Mouse (Mus musculus) kidney, postnatal 10 days (tissue): ENCODE results near the gene Fez2.

Experiments used
- DNase-seq: peaks from one replicate; pipeline ENCODE4 v3.0.0; 2021; ENCODE audit warnings: mixed read lengths

The Fez2 gene

DNA sequence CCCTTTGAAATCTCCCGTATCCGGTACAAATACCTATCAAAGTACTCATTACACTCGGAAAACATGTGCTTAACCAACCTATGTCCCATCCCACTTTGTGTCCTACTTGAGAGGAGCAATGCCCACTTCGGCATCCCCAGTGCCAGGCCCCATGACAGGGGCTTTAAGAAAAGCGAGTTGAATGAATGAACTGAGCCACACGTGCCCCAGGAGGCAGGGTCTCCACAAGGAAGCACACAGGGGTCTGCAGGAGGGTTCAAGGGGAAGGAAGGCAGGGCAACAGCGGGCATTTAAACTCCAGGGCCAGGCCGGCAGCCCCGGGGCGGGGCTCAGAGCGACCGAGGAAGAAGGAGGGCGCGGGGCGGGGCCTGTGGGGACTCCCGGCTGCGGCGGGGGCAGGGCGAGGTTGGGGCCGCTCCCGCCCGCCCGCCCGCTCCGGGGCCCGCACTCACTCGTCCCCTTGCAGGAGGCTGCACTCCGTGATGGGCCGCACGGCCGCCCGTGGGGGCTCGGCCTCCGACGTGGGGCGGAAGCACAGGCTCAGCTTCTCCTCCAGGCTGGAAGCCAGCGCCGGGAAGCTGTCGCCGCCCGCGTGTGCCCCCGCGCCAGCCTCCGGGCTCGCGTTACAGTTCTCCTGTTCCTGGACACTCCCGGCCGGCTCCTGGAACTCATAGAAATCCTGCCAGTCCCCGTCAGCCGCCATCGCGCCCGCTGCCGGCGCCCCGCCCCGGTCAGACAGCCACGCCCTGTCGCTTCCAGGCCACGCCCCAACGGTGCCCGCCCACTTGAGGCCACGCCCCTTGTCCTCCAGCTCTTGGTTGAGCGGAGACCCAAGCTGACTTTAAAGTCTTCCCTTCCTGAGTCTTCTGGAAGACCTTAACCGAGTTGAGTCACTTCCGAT, at the start of gene Fez2:
Gene Fez2, minus strand, starts transcription at position 772 of the 901 bp plus-strand sequence.
- peak; percentile 97 for DNase-seq

- no peak for DNase-seq
These were observed 47.5 kb upstream of the Fez2 start for GRCm38 (mm10) chr17:78465500-78465899.

- DNase-seq, result no peak
These were observed 47.1 kb upstream of the Fez2 start for GRCm38 (mm10) chr17:78465071-78465470.

- no peak for DNase-seq
These were observed 42.2 kb upstream of the Fez2 start for GRCm38 (mm10) chr17:78460140-78460539.

- no peak for DNase-seq
These were observed 37.6 kb upstream of the Fez2 start for GRCm38 (mm10) chr17:78455556-78455955.

DNA sequence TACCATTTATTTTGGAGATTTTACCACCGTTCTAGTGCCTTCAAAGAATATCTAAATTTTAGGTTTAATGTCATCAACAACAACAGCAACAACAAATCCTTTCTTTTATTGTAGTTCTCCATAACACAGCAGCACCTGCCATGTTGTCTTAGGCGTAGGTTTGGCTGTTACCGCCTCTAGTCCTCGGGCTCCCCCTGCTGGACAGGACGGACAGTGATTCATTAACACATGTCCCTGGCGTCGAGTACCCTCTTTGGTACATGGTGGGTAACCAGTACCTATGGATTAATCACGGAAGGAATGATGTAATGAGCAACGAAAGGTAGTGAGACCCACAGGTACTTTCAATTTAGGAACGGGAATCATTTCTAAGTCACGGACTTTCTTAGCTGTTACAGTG, 37.2 kb upstream of the Fez2 start:
- peak; percentile 90 for DNase-seq

DNA sequence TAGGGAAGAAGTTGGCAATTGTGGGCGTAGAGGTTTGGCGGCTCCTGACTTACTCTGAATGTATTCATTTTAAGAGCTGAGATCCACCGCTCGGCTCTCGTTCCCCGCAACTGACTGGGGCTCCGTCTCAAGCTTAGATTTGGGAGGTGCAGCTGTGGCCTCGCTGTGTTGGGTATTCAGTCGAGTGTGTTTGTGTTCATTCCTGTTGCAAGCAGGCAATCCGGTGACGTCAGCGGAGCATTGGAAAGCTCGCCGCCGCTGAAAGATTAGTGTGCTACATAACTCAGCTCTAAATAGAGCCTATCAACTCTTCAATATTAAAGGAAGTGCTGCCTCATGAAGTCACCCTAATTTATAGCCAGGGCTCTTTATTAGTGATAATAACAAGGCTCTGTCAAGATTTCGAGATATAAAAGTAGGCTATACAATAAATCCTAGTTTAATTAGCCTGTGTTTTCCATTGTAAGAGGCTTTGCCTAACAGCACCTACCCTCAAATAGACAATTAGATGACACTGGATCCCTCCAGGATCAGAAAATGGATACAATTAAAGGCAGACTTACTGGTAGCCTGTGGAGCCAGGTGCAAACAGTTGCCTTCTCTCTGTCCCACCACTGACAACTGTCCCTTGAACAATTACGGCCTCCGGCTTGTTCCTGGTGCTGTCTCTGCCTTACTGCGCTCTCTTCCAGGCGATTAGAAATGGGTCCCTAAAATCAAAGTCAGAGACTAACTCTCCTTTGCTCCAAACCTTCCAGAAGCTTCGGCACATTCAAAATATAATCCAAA, 36.4 kb upstream of the Fez2 start:
- DNase-seq, result peak; percentile 57

GRCm38 (mm10) chr17:78453529-78453928, 35.6 kb upstream of the Fez2 start:
- DNase-seq, result no peak

GRCm38 (mm10) chr17:78451886-78452285, 33.9 kb upstream of the Fez2 start:
- DNase-seq, result no peak

DNA sequence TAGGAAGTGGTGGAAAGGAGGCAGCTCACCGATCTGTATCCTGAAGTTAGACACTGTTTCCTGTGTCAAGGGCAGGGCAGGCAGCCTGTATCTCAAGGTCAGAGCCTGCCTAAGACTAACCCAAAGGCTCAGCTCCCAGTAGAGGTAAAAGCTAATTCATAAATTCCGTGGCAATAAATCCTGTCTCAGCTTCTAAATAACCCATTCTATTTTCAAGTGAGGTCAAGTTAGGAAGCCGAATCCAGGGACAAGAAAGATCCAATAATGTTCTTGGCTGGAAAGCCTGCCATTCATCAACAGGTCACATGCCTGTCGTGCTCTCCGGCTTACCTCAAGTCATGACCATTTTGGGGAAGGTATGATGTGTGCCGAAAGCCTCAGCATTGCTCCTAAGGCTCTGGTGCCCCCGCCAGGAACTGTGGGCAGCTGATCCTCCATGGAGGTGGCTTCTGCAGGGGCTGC, 33.4 kb upstream of the Fez2 start:
- DNase-seq, result peak; percentile 33

GRCm38 (mm10) chr17:78449635-78450197, 31.8 kb upstream of the Fez2 start:
- DNase-seq, result no peak

DNA sequence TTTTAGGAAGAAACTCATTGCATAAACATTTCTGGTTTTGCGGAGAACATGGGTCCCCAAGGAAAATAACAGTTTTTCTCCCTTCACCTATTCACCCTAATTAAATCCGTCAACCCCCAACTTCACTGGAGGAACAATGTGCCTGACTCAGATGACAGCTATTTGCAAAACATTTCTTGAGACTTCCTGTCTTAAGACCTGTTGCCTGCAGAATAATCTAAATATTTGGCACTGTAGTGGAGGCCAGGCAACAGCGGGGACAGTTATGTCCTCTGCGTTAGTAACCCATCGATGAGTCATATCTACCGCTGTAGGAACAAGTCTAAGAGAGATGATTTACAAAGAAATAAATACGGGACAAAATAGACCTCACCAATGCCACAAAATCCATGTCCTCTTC, 26.9 kb upstream of the Fez2 start:
- DNase-seq, result no peak

DNA sequence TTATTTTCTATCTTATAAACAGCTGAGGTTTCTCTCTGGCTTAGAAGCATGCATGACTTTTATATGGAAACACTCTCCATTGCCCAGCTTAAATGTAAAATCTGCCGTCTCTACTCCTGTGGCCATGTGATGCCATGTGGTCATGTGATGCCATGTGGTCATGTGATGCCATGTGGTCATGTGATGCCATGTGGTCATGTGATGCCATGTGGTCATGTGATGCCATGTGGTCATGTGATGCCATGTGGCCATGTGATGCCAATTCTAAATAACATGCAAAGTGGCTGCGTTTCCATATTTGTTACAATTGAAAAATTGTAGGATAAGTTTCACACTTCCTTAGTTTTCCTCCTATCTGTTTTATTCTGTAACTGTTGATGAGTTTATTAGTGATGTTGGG, 22.8 kb upstream of the Fez2 start:
- no peak for DNase-seq

DNA sequence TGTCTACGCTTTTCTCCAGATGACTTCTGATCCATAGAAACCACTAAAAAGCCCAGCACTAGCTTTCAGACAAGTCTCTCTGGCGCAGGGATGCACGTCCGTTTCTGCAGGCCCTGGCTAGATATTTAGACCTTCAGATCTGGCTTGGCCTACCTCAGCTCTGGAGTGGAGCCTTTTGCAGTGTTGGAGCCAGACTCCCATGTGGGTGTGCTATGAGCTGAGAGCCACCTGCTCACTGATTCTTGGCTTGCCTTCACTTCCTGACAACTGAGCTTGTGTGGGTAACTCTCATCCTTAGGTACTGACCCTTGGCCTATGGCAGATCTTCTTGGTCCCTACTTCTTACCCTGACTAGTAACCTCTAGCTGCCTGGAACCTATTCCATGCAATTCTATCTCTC, 19.2 kb upstream of the Fez2 start:
- no peak for DNase-seq

GRCm38 (mm10) chr17:78435661-78436060, 17.7 kb upstream of the Fez2 start:
- DNase-seq, result no peak

DNA sequence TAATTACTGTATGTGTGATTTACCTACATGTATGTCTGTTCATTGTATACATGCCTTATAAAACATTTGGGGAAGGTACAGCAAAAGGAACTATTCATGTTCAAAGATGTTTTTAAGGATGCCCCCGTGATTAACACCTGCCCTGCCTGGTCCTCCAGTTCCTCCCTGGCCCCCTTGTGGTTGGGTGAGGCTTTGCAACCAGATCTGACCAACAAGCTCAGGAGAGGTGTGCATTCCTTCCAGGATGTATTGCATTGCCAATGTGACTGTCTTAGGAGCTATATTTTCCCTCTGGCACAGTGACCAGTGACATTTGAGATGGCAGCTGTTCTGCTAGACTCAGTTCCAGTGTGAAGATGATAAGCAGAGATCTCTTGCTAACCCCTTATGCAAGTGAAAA, 16.8 kb upstream of the Fez2 start:
- peak; percentile 79 for DNase-seq

DNA sequence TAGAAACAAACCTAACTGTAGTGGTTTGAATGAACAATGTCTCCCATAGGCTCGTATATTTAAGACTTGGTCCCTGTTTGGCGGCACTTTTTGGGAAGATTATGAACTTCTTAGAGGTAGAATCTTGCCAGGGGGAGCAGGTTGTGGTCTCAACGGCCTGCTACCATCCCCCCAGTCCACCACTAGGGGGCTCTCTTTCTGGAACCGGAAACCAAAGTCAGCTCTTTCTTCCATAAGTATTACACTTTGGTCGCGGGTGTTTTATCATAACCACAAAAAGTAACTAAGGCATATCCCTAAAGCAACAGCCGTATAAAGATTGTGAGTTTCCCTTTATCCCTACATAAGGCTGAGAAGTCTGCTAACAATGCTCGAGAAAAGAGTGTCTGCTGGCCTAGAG, 12.4 kb upstream of the Fez2 start:
- DNase-seq, result no peak

GRCm38 (mm10) chr17:78429051-78429450, 11.1 kb upstream of the Fez2 start:
- DNase-seq, result no peak

DNA sequence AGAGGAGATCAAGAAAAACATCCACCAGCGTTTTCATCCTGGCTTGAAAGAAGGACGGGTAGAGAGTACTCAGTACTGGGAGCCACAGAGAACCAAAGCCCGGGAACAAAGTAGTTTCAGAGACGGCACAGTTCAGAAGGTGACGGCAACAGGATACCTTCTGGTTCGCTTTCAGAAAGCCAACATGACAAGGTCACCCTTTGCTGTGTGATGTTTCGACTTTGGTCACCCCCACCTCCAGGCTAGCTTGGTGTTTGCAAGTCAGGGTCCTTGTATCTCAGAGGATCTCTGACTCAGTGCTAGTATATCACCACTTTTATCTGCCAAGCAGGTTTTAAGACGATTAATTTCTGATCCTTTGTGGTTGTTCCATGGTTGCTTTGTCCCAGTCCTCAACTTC, 7.1 kb upstream of the Fez2 start:
- no peak for DNase-seq

GRCm38 (mm10) chr17:78419216-78419615, 1.3 kb upstream of the Fez2 start:
- no peak for DNase-seq

- DNase-seq, result no peak
These were observed 2.7 kb downstream of the Fez2 start for GRCm38 (mm10) chr17:78415255-78415654.

DNA sequence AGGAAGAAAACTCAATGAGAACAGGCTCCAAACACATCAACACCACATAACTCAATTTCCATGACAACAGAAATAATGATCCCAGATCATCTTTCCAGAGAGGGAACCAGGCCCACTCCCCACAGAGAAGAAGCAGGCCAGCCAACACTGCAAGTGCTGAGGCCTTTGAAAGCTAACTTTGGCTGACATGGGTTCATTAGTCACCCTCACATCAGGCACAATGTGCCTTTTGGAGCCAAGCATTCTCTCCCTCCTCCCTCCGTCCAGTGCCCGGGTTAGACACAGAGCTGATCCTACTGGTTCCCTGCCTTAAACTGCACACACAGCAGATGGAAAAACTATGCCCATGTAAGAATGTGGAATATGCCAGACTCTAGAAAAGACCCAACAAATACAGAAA, 8.1 kb downstream of the Fez2 start:
- DNase-seq, result no peak

DNA sequence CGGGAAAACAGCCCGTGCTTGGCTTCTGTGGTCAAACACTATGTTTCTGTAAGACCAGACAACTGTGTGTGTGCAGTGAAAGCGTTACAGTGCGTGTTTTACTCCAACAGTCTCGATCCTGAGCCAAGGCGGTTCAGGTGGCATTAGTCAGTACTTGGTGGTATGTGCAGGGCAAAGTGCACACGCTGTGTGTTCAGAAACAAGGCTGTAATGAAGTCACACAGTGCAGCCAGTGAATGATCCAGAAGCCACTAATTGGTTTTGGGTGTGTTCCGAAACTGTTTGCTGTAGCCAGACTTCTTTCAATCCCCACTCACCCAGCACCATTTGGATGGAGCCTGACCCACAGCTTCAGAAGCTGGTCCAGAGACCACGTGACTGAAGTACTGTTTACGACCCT, 9.6 kb downstream of the Fez2 start:
- DNase-seq, result no peak

DNA sequence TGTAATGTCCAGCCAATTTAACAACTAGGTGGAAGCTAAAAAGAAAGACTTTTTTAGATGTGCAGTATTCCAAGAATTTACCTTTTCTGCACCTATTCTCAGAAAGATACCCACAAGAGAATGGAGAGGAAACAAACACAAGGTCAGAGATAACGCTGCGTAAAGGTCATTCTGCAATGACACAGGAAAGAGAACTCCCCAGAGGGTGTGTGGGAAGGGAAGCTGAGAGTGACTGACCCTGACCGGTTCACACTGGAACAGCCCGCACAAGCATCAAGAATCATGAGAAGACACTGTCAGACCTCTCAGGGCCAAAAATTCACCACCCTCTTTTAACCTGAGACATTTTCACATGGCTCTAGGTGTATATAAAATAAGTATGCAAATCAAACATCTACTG, 10.4 kb downstream of the Fez2 start:
- DNase-seq, result peak; percentile 51
